Mouse (Mus musculus): Measurements from ENCODE around the gene Sufu. TPM values are rescaled to one million over a fixed set of nuclear protein-coding genes. Genes with fewer than 3 reads are reported as not detected.
A peak's percentile ranks its signal among the peaks of the same experiment; 100 is the strongest.

Sufu gene
- 10 to 100 TPM; 24.2 to 25.4 TPM for total RNA-seq (2021)
- long read RNA-seq, experiment 1, partial matches to known transcripts: 3 of 6 reads
- long read RNA-seq, experiment 1, other reads (novel, unspliced or antisense): 3 of 6 reads
- long read RNA-seq, experiment 2, full-length matches to known transcripts: 2 of 10 reads
- long read RNA-seq, experiment 2, partial matches to known transcripts: 4 of 10 reads
- long read RNA-seq, experiment 2, other reads (novel, unspliced or antisense): 4 of 10 reads

GRCm38 (mm10) chr19:46396686-46397435 lies at the start of gene Sufu:
Gene Sufu, plus strand, starts transcription at chr19:46396896.
- peak; percentile 98 for DNase-seq

GRCm38 (mm10) chr19:46347146-46347545 lies 49.5 kb upstream of the Sufu start:
- DNase-seq: no peak

GRCm38 (mm10) chr19:46347936-46348668 lies 48.6 kb upstream of the Sufu start:
- no peak for DNase-seq

GRCm38 (mm10) chr19:46348761-46349458 lies 47.8 kb upstream of the Sufu start:
- peak; percentile 87 to 91 for DNase-seq

GRCm38 (mm10) chr19:46349550-46349949 lies 47.1 kb upstream of the Sufu start:
- DNase-seq: no peak

GRCm38 (mm10) chr19:46350168-46350932 lies 46.3 kb upstream of the Sufu start, which contains the start of gene 2310034G01Rik:
Gene 2310034G01Rik, minus strand, starts transcription at chr19:46350302.
- no peak for DNase-seq

GRCm38 (mm10) chr19:46356701-46357138 lies 40.0 kb upstream of the Sufu start:
- DNase-seq: peak; percentile 94

- no peak for DNase-seq
These were observed 39.1 kb upstream of the Sufu start for GRCm38 (mm10) chr19:46357344-46358280.

GRCm38 (mm10) chr19:46358381-46358780 lies 38.3 kb upstream of the Sufu start:
- no peak for DNase-seq

- no peak for DNase-seq
These were observed 34.6 kb upstream of the Sufu start for GRCm38 (mm10) chr19:46362104-46362503.

GRCm38 (mm10) chr19:46363294-46364009 lies 33.2 kb upstream of the Sufu start:
- no peak for DNase-seq

GRCm38 (mm10) chr19:46367798-46368590 lies 28.7 kb upstream of the Sufu start:
- no peak for DNase-seq

GRCm38 (mm10) chr19:46369204-46369603 lies 27.5 kb upstream of the Sufu start:
- peak; percentile 74 to 78 for DNase-seq

- DNase-seq: no peak
These were observed 22.1 kb upstream of the Sufu start for GRCm38 (mm10) chr19:46374477-46375088.

GRCm38 (mm10) chr19:46375489-46375888 lies 21.2 kb upstream of the Sufu start:
- no peak for DNase-seq

- no peak for DNase-seq
These were observed 20.8 kb upstream of the Sufu start for GRCm38 (mm10) chr19:46375891-46376290.

- DNase-seq: no peak
These were observed 14.4 kb upstream of the Sufu start for GRCm38 (mm10) chr19:46382275-46382674.

- DNase-seq: peak in 1 of 2 experiments; percentile 26
These were observed 6.8 kb upstream of the Sufu start for GRCm38 (mm10) chr19:46389872-46390271.

Data from adrenal gland, postnatal 36 days (tissue).